Mouse (Mus musculus) hindbrain, postnatal 0 days (tissue): ENCODE results near the gene Dync1li2. TPM values are rescaled to one million over a fixed set of nuclear protein-coding genes. Genes with fewer than 3 reads are reported as not detected.

ENCODE experiments used
- ATAC-seq: fragments of 200-750 bp; cut with Nextera tagmentation; 2 replicates; pipeline ENCODE4 v1.8.0; 2017; ENCODE audit warnings: mild to moderate bottlenecking, moderate TSS enrichment, moderate library complexity
- DNase-seq: peaks from one replicate; pipeline ENCODE4 v3.0.0-alpha.2; 2015; ENCODE audit warnings: low spot score
- H3K27ac ChIP-seq: fragments of 300-500 bp; sonication (generic); 2 replicates; pipeline ENCODE4 v1.5.1; 2014; ENCODE audit warnings: mild to moderate bottlenecking
- H3K27me3 ChIP-seq: fragments of 300-500 bp; sonication (generic); 2 replicates; pipeline ENCODE4 v1.6.1; 2014; ENCODE audit warnings: low read length, mixed read lengths; ENCODE audit not compliant: insufficient read depth
- H3K36me3 ChIP-seq: fragments of 300-500 bp; sonication (generic); 2 replicates; pipeline ENCODE4 v1.6.1; 2014; ENCODE audit warnings: low read length, mixed read lengths; ENCODE audit not compliant: insufficient read depth
- H3K4me1 ChIP-seq: fragments of 300-500 bp; sonication (generic); 2 replicates; pipeline ENCODE4 v1.6.1; 2014; ENCODE audit warnings: antibody characterized with exemption, low read length, mixed read lengths; ENCODE audit not compliant: insufficient read depth
- H3K4me2 ChIP-seq: fragments of 300-500 bp; sonication (generic); 2 replicates; pipeline ENCODE4 v1.6.1; 2014; ENCODE audit warnings: low read depth, mild to moderate bottlenecking, low read length, moderate library complexity, mixed read lengths
- H3K4me3 ChIP-seq: fragments of 300-500 bp; sonication (generic); 2 replicates; pipeline ENCODE4 v1.5.1; 2014; ENCODE audit warnings: low read length
- H3K9ac ChIP-seq: fragments of 300-500 bp; sonication (generic); replicated peaks from 2 replicates; pipeline ENCODE4 v1.6.1; 2014; ENCODE audit warnings: mild to moderate bottlenecking, low read length, moderate library complexity, mixed read lengths
- H3K9me3 ChIP-seq: fragments of 300-500 bp; sonication (generic); 2 replicates; pipeline ENCODE4 v1.6.1; 2016; ENCODE audit warnings: low read length, mixed read lengths
- CTCF ChIP-seq: IDR thresholded peaks from 2 replicates; pipeline ENCODE4 v1.5.1; 2016; ENCODE audit warnings: antibody characterized with exemption, control low read depth, low read depth
- WGBS: fragments of 180-500 bp; shearing (Covaris S2); extraction: QIAGEN DNeasy Blood & Tissue Kit; methylation state at CpG from one replicate; pipeline ENCODE4 v1.1.7; 2014; 5-methylcytosine and 5-hydroxymethylcytosine counted together
- polyA plus RNA-seq: library from polyadenylated mRNA; unstranded; fragments of >200 nt; fragmentation: Nextera tagmentation; extraction: Ambion mirVana; gene quantifications from 2 replicates; pipeline ENCODE4 v1.2.1, GENCODE M21; 2015
- total RNA-seq: library from RNA; depleted of rRNA; stranded (reverse); fragments of >200 nt; gene quantifications from 2 replicates; pipeline ENCODE4 v1.2.3, GENCODE M21; 2014

The Dync1li2 gene
- total and polyA plus RNA-seq, 2 experiments from 2014 or later = 59.0 to 71.1 TPM

DNA sequence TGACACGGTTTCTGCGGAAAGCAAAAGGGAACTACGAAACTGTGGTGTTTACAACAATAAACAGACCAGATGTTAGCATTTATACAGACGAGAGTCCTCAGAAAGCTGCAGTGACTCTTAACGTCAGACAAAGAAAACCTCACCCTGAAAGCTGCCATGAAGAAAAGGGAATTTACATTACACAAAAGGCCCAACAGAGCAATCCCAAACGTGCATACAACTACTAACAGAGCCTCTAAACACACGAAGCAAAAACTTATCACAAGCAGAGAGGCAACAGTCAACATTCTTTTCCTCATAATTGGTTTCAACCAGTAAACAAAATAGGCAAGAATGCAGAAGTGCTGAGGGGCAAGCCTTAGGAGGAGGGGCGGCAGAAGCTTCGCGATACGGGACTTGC, 66.2 kb downstream of the Dync1li2 start:
- no peak for TF ChIP-seq CTCF
- no peak overlapping the region for H3K9ac ChIP-seq
- H3K4me1 ChIP-seq = peaks cover 9% of the 10 kb centered on the region; the same call in 1 of the 2 replicates
- H3K9me3 ChIP-seq = no peaks in the 10 kb centered on the region
- H3K4me3 ChIP-seq = no peak overlapping the region
- H3K36me3 ChIP-seq = no peaks in the 10 kb centered on the region
- H3K27me3 ChIP-seq = no peaks in the 10 kb centered on the region
- no peak for DNase-seq
- H3K4me2 ChIP-seq = no peak overlapping the region
- no peak overlapping the region for H3K27ac ChIP-seq
- 43% methylated on average over 11 of the region's 11 CpGs for WGBS
- no peak for ATAC-seq

- H3K27me3 ChIP-seq = no peaks in the 10 kb centered on the region
- H3K9ac ChIP-seq = no peak overlapping the region
- no peak for DNase-seq
- H3K4me1 ChIP-seq = peaks cover 9% of the 10 kb centered on the region; the same call in 1 of the 2 replicates
- WGBS = 58% methylated on average over 5 of the region's 5 CpGs
- ATAC-seq = no peak
- TF ChIP-seq CTCF = no peak
- H3K9me3 ChIP-seq = no peaks in the 10 kb centered on the region
- no peak overlapping the region for H3K4me3 ChIP-seq
- H3K36me3 ChIP-seq = no peaks in the 10 kb centered on the region
- no peak overlapping the region for H3K4me2 ChIP-seq
- H3K27ac ChIP-seq = peak overlapping the region; percentile 37; the same call in 1 of the 2 replicates
Observed at GRCm38 (mm10) chr8:104375959-104376358, 66.9 kb downstream of the Dync1li2 start.

- Histone ChIP-seq H3K36me3 (no peaks in the 10 kb centered on the region), H3K9me3 (no peaks in the 10 kb centered on the region), H3K4me1 (peaks cover 9% of the 10 kb centered on the region; the same call in 1 of the 2 replicates), H3K4me2 (no peak overlapping the region), H3K27me3 (no peaks in the 10 kb centered on the region), H3K9ac (no peak overlapping the region), H3K27ac (peak overlapping the region; percentile 37; the same call in 1 of the 2 replicates), H3K4me3 (no peak overlapping the region)
- no peak for TF ChIP-seq CTCF
- DNase-seq = no peak
- ATAC-seq = no peak
- WGBS = 34% methylated on average over 14 of the region's 14 CpGs
Observed at GRCm38 (mm10) chr8:104374864-104375846, 67.7 kb downstream of the Dync1li2 start.

DNA sequence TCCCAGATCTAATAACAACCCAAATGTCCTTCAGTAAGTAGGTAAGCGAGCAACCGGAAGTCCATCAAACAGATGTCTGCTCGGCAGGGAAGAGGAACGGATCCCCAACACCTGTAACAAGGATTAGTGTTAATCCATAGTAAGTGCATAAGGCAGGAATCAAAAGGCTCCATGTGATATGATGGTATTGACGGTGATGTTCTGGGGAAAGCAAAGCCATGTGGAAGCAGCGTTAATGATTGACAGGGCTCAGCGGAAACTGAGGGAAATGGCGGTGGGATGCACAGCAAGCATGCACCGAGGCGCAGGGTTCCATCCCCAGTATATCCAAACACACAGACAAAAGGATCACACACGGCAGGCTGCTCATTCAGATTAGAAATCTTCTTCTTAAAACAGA, 68.6 kb downstream of the Dync1li2 start:
- no peak for TF ChIP-seq CTCF
- Histone ChIP-seq H3K27ac (no peak overlapping the region; the same call in 1 of the 2 replicates), H3K9ac (no peak overlapping the region), H3K4me1 (peaks cover 15% of the 10 kb centered on the region), H3K9me3 (no peaks in the 10 kb centered on the region), H3K27me3 (no peaks in the 10 kb centered on the region), H3K4me2 (no peak overlapping the region), H3K4me3 (no peak overlapping the region), H3K36me3 (no peaks in the 10 kb centered on the region)
- DNase-seq = no peak
- ATAC-seq = no peak
- 45% methylated on average over 11 of the region's 11 CpGs for WGBS

DNA sequence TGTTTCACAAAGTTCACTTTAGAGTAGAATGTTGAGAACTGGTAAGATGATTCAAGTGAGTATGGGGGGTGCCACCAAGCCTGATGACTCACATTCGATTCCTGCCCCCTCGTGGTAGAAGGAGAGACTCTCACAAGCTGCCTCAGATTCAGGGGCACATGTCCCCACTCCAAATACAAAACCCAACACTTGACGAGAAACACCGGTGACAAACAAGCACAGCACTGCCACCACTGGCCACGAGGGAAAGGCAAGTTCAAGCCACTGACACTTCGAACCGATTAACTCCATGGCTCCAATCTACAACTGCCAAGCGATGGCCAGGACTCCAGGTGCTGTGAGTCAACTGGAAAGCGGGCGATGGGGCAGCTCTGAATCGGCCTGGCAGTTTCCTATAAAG, 69.1 kb downstream of the Dync1li2 start:
- 55% methylated on average over 11 of the region's 11 CpGs for WGBS
- Histone ChIP-seq H3K4me2 (no peak overlapping the region), H3K9ac (no peak overlapping the region), H3K9me3 (no peaks in the 10 kb centered on the region), H3K4me1 (peaks cover 19% of the 10 kb centered on the region), H3K36me3 (no peaks in the 10 kb centered on the region), H3K27ac (no peak overlapping the region), H3K27me3 (no peaks in the 10 kb centered on the region), H3K4me3 (no peak overlapping the region)
- peak; percentile 65 for DNase-seq
- peak; percentile 59 for TF ChIP-seq CTCF
- peak; percentile 43 for ATAC-seq

GRCm38 (mm10) chr8:104371121-104371520, 71.7 kb downstream of the Dync1li2 start:
- Histone ChIP-seq H3K27ac (no peak overlapping the region), H3K27me3 (no peaks in the 10 kb centered on the region), H3K4me3 (no peak overlapping the region), H3K9ac (no peak overlapping the region), H3K4me2 (no peak overlapping the region), H3K4me1 (peaks cover 23% of the 10 kb centered on the region), H3K36me3 (no peaks in the 10 kb centered on the region), H3K9me3 (no peaks in the 10 kb centered on the region)
- no peak for TF ChIP-seq CTCF
- 78% methylated on average over 6 of the region's 6 CpGs for WGBS
- ATAC-seq = no peak
- no peak for DNase-seq

DNA sequence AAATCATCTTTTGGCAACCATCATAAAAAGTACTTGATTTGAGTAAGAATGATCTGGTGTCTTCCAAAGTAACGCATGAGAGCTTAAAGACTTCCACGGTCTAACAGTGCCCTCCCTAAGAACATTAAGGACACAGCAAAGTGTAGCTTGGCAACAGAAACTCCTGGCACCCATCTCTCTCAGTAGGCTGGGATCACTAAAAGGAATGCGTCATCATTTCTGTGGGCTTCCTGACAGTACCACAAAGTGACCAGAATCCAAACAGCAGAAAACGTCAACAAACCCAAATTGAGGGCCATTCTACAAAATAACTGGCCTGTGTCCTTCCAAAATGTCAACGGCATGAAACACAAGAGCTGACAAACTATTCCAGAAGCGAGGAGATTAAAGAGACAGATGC, 72.8 kb downstream of the Dync1li2 start:
- H3K9ac ChIP-seq = no peak overlapping the region
- H3K27ac ChIP-seq = no peak overlapping the region

More for the DNA sequence above, 72.8 kb downstream of the Dync1li2 start:
- Histone ChIP-seq H3K27me3 (no peaks in the 10 kb centered on the region), H3K9me3 (no peaks in the 10 kb centered on the region), H3K36me3 (no peaks in the 10 kb centered on the region), H3K4me2 (no peak overlapping the region), H3K4me1 (peaks cover 19% of the 10 kb centered on the region), H3K4me3 (no peak overlapping the region)
- WGBS = 41% methylated on average over 6 of the region's 6 CpGs
- TF ChIP-seq CTCF = no peak
- ATAC-seq (0 out of 2 replicates have a peak, but pooled peaks have one; percentile 50), DNase-seq (peak; percentile 52)
